In the genomic region with DNA sequence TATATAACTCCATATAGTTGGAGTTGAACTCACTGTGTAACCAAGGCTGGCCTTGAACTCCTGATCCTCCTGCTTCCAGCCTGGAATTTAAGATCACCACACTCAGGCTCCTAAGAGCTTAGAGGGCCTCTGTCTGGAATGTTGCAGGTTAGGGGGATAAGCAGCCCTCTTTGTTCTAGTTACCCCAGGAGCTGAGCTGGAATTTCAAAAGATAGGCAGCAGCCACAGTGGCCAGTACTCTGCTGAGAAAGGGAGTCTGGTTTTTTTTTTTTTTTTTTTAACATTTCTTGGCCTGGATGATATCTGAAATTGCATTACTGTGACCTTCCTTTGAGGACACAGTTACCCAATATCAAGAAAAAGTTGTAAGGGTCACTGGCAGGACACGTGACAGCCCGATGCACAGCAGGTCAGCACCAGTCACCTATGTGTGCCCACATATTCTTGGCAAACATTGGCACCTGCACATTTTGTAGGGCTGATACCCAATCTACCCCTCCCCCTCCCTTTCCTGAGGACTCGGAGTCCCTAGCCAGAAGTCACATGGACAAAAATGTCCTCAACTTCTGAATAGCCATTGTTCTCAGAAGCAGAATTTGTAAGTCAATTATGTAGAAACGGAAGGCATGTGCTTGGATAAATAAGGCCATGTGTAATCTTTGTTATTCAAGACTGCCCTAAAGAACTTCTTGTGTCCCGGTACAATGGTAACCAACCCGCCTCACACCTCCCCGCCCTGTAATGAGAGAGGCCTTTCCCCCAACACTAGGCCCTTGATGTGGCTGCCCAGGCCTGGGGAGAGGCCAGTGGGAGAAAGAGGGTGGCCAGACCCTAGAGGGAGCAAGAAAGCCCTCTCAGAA, we compare ENCODE assay signal across 8 mouse cellular contexts. TPM values are rescaled to one million over a fixed set of nuclear protein-coding genes. Genes with fewer than 3 reads are reported as not detected.
DNase-seq lines count a peak whose midpoint lies in the region; ATAC-seq and TF ChIP-seq lines count a peak whose summit lies in the region.

No protein-coding gene starts in this region.

- peak overlapping the region; percentile 34; the same call in 1 of the 2 replicates for H3K27ac ChIP-seq in hindbrain, postnatal 0 days
- H3K27ac ChIP-seq in stomach, embryonic 16.5 days (ENCODE audit: low read length): peak overlapping the region; percentile 75

- no peak for TF ChIP-seq CTCF in hindbrain, postnatal 0 days (IDR thresholded peaks at IDR 0.05; ENCODE audit: low read depth)

- H3K4me1 ChIP-seq in hindbrain, postnatal 0 days (ENCODE audit: insufficient read depth, low read length): no peaks in the 10 kb centered on the region
- no peaks in the 10 kb centered on the region for H3K4me1 ChIP-seq in stomach, embryonic 16.5 days (ENCODE audit: control insufficient read depth, insufficient read depth, low read length)

- peak; percentile 88 for ATAC-seq in hindbrain, postnatal 0 days
- peak; percentile 39; the same call in 1 of the 2 replicates for ATAC-seq in stomach, embryonic 16.5 days (ENCODE audit: insufficient read depth, low FRiP score)

- no peak overlapping the region for H3K4me3 ChIP-seq in hindbrain, postnatal 0 days (ENCODE audit: low read length)
- no peak overlapping the region for H3K4me3 ChIP-seq in stomach, embryonic 16.5 days (replicated peaks; ENCODE audit: low read length)

- peak; percentile 15 for DNase-seq in cerebellum, adult 9-11 months
- DNase-seq in cerebellum, postnatal 25 days: no peak
- DNase-seq in adrenal gland, postnatal 14 days: peak; percentile 59
- peak; percentile 30 to 37 for DNase-seq in frontal cortex, postnatal 36 days (ENCODE audit: low spot score in 2 of 2)
- peak; percentile 29 for DNase-seq in hindbrain, postnatal 0 days (ENCODE audit: low spot score)
- DNase-seq in lung, adult 18-20 months: peak; percentile 82 to 92
- DNase-seq in cerebellum, postnatal 14 days: no peak

- no peaks in the 10 kb centered on the region for H3K27me3 ChIP-seq in hindbrain, postnatal 0 days (ENCODE audit: insufficient read depth, low read length)
- no peaks in the 10 kb centered on the region for H3K27me3 ChIP-seq in stomach, embryonic 16.5 days (ENCODE audit: control insufficient read depth, insufficient read depth, low read length)

- no peak overlapping the region for H3K9ac ChIP-seq in hindbrain, postnatal 0 days (replicated peaks; ENCODE audit: low read length)
- H3K9ac ChIP-seq in stomach, embryonic 16.5 days (ENCODE audit: low read length): no peak overlapping the region

- H3K9me3 ChIP-seq in hindbrain, postnatal 0 days (ENCODE audit: low read length): no peaks in the 10 kb centered on the region
- H3K9me3 ChIP-seq in stomach, embryonic 16.5 days (replicated peaks; ENCODE audit: control insufficient read depth, low read length): no peaks in the 10 kb centered on the region

- H3K4me2 ChIP-seq in hindbrain, postnatal 0 days (ENCODE audit: low read depth, low read length): no peak overlapping the region
- H3K4me2 ChIP-seq in stomach, embryonic 16.5 days (ENCODE audit: low read depth, low read length): no peak overlapping the region

- H3K36me3 ChIP-seq in hindbrain, postnatal 0 days (ENCODE audit: insufficient read depth, low read length): no peaks in the 10 kb centered on the region
- H3K36me3 ChIP-seq in stomach, embryonic 16.5 days (ENCODE audit: control insufficient read depth, insufficient read depth, low read length): no peaks in the 10 kb centered on the region

- WGBS in hindbrain, postnatal 0 days: 23% methylated on average over 7 of the region's 7 CpGs
- 49% methylated on average over 7 of the region's 7 CpGs for WGBS in stomach, embryonic 16.5 days

RNA-seq across cellular contexts. Expression of a gene that starts 1.1 kb away (rescaled TPM):
- 158 and 194 TPM in 2 replicates for total RNA-seq in adrenal gland, postnatal 14 days (2021)
- 40.9 and 41.8 TPM in 2 replicates for total RNA-seq in hindbrain, postnatal 0 days (2014; rRNA removed)
- polyA plus RNA-seq in hindbrain, postnatal 0 days (2015; fragmentation: Nextera tagmentation; extraction: Ambion mirVana): 30.8 and 32.2 TPM in 2 replicates
- polyA plus RNA-seq in stomach, embryonic 16.5 days (2015; fragmentation: Nextera tagmentation; extraction: Ambion mirVana): 45.5 and 48.9 TPM in 2 replicates

Comparison
In these comparisons a context has a peak if more than half of its experiments do, and no peak if none do; other contexts are left out.
1. DNase-seq: peak in cerebellum, adult 9-11 months (single experiment), adrenal gland, postnatal 14 days (single experiment), frontal cortex, postnatal 36 days (2 of 2), hindbrain, postnatal 0 days (single experiment) and lung, adult 18-20 months (2 of 2); none in cerebellum, postnatal 25 days (0 of 2) and cerebellum, postnatal 14 days (0 of 2).